Mouse (Mus musculus): ENCODE measurements around the gene Dop1b.

GRCm38 (mm10) chr16:93830071-93830470, 118.4 kb downstream of the Dop1b start:
- TF ChIP-seq CTCF (IDR thresholded peaks at IDR 0.05; ENCODE audit: control insufficient read depth, insufficient read depth, low read length) (no peak), POLR2A (IDR thresholded peaks at IDR 0.05; ENCODE audit: borderline replicate concordance, control insufficient read depth, low read depth, low read length) (no peak)
